In the genomic region with DNA sequence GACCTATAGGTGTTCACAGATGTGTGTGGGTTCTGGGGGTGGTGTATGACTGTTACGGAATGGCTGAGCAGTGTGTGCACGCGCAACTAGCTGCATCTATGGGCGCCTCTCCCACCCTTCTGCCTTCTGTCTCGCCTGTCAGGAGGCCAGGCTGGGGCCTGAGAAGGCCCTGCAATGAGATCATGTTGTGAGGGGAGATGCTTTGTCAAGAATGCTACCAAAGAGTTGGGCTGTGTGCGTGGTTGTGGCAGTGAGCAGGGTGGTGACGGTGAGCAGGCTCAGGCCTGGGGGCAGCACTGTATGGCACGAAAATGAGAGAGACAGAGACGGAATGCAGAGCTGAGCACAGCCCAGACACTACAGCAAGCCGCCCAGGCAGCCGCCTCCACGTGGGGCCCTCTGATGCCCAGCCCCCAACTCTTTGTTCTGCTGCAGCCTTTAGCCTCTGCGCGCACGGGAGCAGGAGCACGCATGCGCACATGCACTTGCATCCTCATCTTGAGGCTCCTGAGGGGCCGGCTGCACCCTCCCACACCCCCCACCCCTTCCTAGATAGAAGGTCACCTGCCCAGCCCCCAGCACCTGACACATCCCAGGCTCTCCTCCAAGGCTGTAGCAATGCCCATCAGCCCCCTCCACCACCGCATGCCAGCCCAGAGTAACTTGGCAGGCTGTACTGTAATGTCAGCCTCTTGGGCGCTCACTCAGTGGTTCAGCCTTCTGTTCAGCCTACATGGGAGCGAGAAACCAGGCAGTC, we compare ENCODE assay signal across 8 mouse cellular contexts.
DNase-seq lines count a peak whose midpoint lies in the region; ATAC-seq and TF ChIP-seq lines count a peak whose summit lies in the region.

No protein-coding gene starts in this region.

- 34% methylated on average over 21 of the region's 21 CpGs for WGBS in kidney, embryonic 15.5 days
- 61% methylated on average over 21 of the region's 21 CpGs for WGBS in kidney, adult 2 months
- 54% methylated on average over 21 of the region's 21 CpGs for WGBS in heart, adult 2 months

- ATAC-seq in kidney, embryonic 15.5 days (replicated peaks; ENCODE audit: low FRiP score): peak; percentile 67
- ATAC-seq in erythroid progenitor cell, adult 5-6 weeks (replicated peaks; ENCODE audit: low FRiP score, poor library complexity, severe bottlenecking): no peak

- no peak overlapping the region for H3K4me3 ChIP-seq in kidney, embryonic 15.5 days (replicated peaks)
- no peak overlapping the region for H3K4me3 ChIP-seq in kidney, adult 2 months (ENCODE audit: insufficient read depth, low read depth, low read length)
- no peak overlapping the region for H3K4me3 ChIP-seq in heart, adult 2 months
- H3K4me3 ChIP-seq in myocyte: no peak overlapping the region

- H3K36me3 ChIP-seq in kidney, embryonic 15.5 days: peaks cover 44% of the 10 kb centered on the region
- H3K36me3 ChIP-seq in kidney, adult 2 months (ENCODE audit: control insufficient read depth, insufficient read depth, low read length): no peaks in the 10 kb centered on the region
- peaks cover 8% of the 10 kb centered on the region; the same call in 1 of the 2 replicates for H3K36me3 ChIP-seq in heart, adult 2 months (ENCODE audit: control insufficient read depth, insufficient read depth, low read length)
- peaks cover 24% of the 10 kb centered on the region for H3K36me3 ChIP-seq in myocyte (ENCODE audit: control insufficient read depth, insufficient read depth)

- intact Hi-C loops in heart, adult 2 months (cut with DNase I): loop anchor here (2.0 to 5.0 kb wide), 3 partner anchors 43 to 107 kb away; a partner anchor contains a TSS

- no peak for DNase-seq in kidney, adult 2 months
- DNase-seq in cerebellum, postnatal 25 days: peak; percentile 77 to 79
- peak in 1 of 2 experiments; percentile 73 for DNase-seq in heart, adult 2 months
- DNase-seq in layer of hippocampus, postnatal 10 days (ENCODE audit: low spot score in 2 of 2): peak; percentile 66 to 80
- DNase-seq in spleen, adult 12 weeks (ENCODE audit: low spot score): no peak

- no peak overlapping the region for H3K9ac ChIP-seq in kidney, embryonic 15.5 days
- 0 out of 2 replicates have a peak overlapping the region, but pooled peaks have one; percentile 8 for H3K9ac ChIP-seq in heart, adult 2 months (ENCODE audit: low read depth, low read length)

- H3K27me3 ChIP-seq in kidney, embryonic 15.5 days: no peaks in the 10 kb centered on the region
- H3K27me3 ChIP-seq in kidney, adult 2 months (replicated peaks; ENCODE audit: control insufficient read depth, insufficient read depth, low read length): no peaks in the 10 kb centered on the region
- H3K27me3 ChIP-seq in heart, adult 2 months (ENCODE audit: control insufficient read depth, insufficient read depth, low read length): no peaks in the 10 kb centered on the region
- H3K27me3 ChIP-seq in myocyte (ENCODE audit: control insufficient read depth, insufficient read depth, insufficient read length): no peaks in the 10 kb centered on the region

- TF ChIP-seq CTCF in kidney, adult 2 months (conservative IDR thresholded peaks at IDR 0.05; ENCODE audit: insufficient read depth, insufficient read length, low read depth, low read length): no peak
- no peak for TF ChIP-seq CTCF in heart, adult 2 months (IDR thresholded peaks at IDR 0.05)

- H3K4me2 ChIP-seq in kidney, embryonic 15.5 days: 0 out of 2 replicates have a peak overlapping the region, but pooled peaks have one; percentile 5
- peak overlapping the region; percentile 63 for H3K4me2 ChIP-seq in myocyte (ENCODE audit: low read depth)

- peaks cover 66% of the 10 kb centered on the region for H3K4me1 ChIP-seq in kidney, embryonic 15.5 days
- peaks cover 21% of the 10 kb centered on the region for H3K4me1 ChIP-seq in kidney, adult 2 months (ENCODE audit: control insufficient read depth, insufficient read depth, low read length)
- H3K4me1 ChIP-seq in heart, adult 2 months (ENCODE audit: control insufficient read depth, insufficient read depth, low read length): peaks cover 38% of the 10 kb centered on the region

- TF ChIP-seq EP300 in heart, adult 2 months (IDR thresholded peaks at IDR 0.05; ENCODE audit: insufficient read depth, low read depth, low read length): peak; percentile 59

- H3K9me3 ChIP-seq in kidney, embryonic 15.5 days (replicated peaks): no peaks in the 10 kb centered on the region

- H3K79me2 ChIP-seq in heart, adult 2 months (replicated peaks; ENCODE audit: control insufficient read depth, insufficient read depth, low read length): no peaks in the 10 kb centered on the region
- H3K79me2 ChIP-seq in myocyte (ENCODE audit: control insufficient read depth, insufficient read depth): no peaks in the 10 kb centered on the region

- H3K27ac ChIP-seq in kidney, embryonic 15.5 days: peak overlapping the region; percentile 93
- H3K27ac ChIP-seq in kidney, adult 2 months (ENCODE audit: insufficient read depth, low read depth, low read length): no peak overlapping the region
- peak overlapping the region; percentile 87 for H3K27ac ChIP-seq in heart, adult 2 months

- no peak overlapping the region for H3ac ChIP-seq in myocyte (ENCODE audit: control insufficient read depth, insufficient read length)

- no peak for TF ChIP-seq POLR2A in kidney, adult 2 months (IDR thresholded peaks at IDR 0.05; ENCODE audit: low read depth, low read length)
- no peak for TF ChIP-seq POLR2A in heart, adult 2 months (IDR thresholded peaks at IDR 0.05; ENCODE audit: insufficient read depth, low read depth, low read length)
- TF ChIP-seq POLR2A in myocyte (IDR thresholded peaks at IDR 0.05; ENCODE audit: insufficient read length, low read depth): no peak

TF ChIP-seq in myocyte, 11 proteins besides CTCF, POLR2A, EP300 and RAD21:
- TF ChIP-seq POLR2AphosphoS2 (IDR thresholded peaks at IDR 0.05; ENCODE audit: insufficient read length, low read depth): no peak
- no peak for TF ChIP-seq MYOD1 (IDR thresholded peaks at IDR 0.05; ENCODE audit: control insufficient read depth in 1 of 3, insufficient read length in 2 of 3, low read depth in 2 of 3)
- no peak for TF ChIP-seq SRF (IDR thresholded peaks at IDR 0.05; ENCODE audit: control insufficient read depth, insufficient read length, low read depth)
- no peak for TF ChIP-seq USF1 (IDR thresholded peaks at IDR 0.05; ENCODE audit: low read depth)
- no peak for TF ChIP-seq MAX (IDR thresholded peaks at IDR 0.05; ENCODE audit: low read depth)
- TF ChIP-seq CEBPB (IDR thresholded peaks at IDR 0.05; ENCODE audit: insufficient read depth, poor library complexity, severe bottlenecking): no peak
- no peak for TF ChIP-seq MYOG (IDR thresholded peaks at IDR 0.05; ENCODE audit: control insufficient read depth in 1 of 3, insufficient read depth in 1 of 3, insufficient read length in 2 of 3, low read depth in 2 of 3)
- TF ChIP-seq TCF12 (IDR thresholded peaks at IDR 0.05; ENCODE audit: insufficient read depth, poor library complexity, severe bottlenecking): no peak
- TF ChIP-seq TCF3 (IDR thresholded peaks at IDR 0.05; ENCODE audit: insufficient read length, low read depth): no peak
- TF ChIP-seq REST (IDR thresholded peaks at IDR 0.05; ENCODE audit: insufficient read depth, insufficient read length): no peak
- TF ChIP-seq E2F4 (IDR thresholded peaks at IDR 0.05; ENCODE audit: insufficient read depth): no peak

Comparison
In these comparisons a context has a peak if more than half of its experiments do, and no peak if none do; other contexts are left out.
1. DNase-seq: peak in cerebellum, postnatal 25 days (2 of 2) and layer of hippocampus, postnatal 10 days (2 of 2); none in kidney, adult 2 months (single experiment) and spleen, adult 12 weeks (single experiment).